Mouse (Mus musculus): ENCODE results near the gene Sh3pxd2a. TPM values are rescaled to one million over a fixed set of nuclear protein-coding genes. Genes with fewer than 3 reads are reported as not detected.

The Sh3pxd2a gene
- polyA plus RNA-seq, 1 experiment from 2014 or later: 0.65 TPM

DNA sequence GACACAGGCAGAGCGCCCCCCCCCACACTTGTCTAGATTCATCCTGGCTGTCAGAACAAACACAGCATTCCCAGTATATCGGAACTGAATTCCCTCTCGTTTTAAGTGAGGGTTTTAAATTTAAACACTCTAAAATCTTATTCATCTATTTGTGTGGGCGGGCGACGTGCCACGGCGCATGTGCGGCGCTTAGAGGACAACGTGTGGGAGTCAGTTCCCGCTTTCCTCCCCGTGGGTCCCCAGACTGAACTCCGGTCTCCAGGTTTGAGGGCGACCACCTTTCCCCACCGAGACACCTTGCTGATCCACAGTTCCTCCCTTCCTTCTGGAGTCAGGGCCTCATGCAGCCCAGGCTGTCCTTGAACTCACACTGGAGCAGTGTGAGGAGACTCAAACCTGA is 104.2 kb downstream of the Sh3pxd2a start:
- Histone ChIP-seq H3K4me1 (ENCODE audit: control insufficient read depth, low read depth, low read length) (peaks cover 10% of the 10 kb centered on the region), H3K4me2 (ENCODE audit: low read depth, low read length) (no peak overlapping the region), H3K27ac (ENCODE audit: low read length) (no peak overlapping the region), H3K4me3 (ENCODE audit: low read depth, low read length) (no peak overlapping the region), H3K27me3 (ENCODE audit: control insufficient read depth, insufficient read depth, low read depth, low read length) (no peaks in the 10 kb centered on the region), H3K36me3 (ENCODE audit: control insufficient read depth, insufficient read depth) (no peaks in the 10 kb centered on the region), H3K9ac (ENCODE audit: low read depth, low read length) (no peak overlapping the region), H3K9me3 (replicated peaks; ENCODE audit: control insufficient read depth, low read length) (no peaks in the 10 kb centered on the region)
- 89% methylated on average over 16 of the region's 16 CpGs for WGBS (ENCODE audit: insufficient replicate concordance)
- no peak for ATAC-seq (ENCODE audit: low read depth)

DNA sequence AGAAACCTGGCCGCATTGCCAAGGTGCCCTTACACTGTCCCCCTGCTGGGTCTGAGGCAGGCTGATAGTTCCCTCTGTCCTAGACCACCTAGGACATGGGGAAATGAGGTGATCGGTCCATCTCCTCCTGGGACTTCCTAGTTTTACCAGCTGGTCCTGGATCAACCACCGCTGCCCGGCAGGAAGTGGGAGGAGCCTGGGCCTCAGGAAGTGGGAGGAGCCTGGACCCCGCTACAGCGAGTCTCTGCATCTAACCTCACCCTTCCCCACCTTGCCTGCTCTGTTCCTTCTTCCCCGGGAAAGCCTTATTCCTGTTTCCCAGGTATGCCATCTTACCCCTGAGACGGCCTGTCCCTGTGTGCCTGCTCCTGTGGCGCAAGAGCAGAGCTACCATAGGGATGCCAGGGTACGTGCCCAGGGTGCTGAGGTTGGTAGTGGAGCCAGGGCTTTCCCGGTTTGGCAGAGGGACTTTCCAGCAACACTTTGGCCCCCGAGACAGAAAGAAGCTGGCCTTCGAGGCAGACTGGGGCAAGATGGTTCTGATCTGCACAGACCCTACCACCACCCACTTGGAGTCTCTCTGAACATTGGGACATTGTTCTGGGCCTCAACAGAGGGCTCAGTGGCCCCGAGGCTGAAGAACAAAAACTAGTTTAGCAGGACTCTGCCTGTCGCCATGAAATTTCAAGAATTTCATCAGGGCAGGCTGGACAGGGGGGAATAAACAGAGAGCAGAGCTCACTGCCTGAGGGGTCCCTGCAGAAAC is 104.9 kb downstream of the Sh3pxd2a start:
- no peak; the same call in 1 of the 2 replicates for ATAC-seq (ENCODE audit: low read depth)
- Histone ChIP-seq H3K9ac (ENCODE audit: low read depth, low read length) (0 out of 2 replicates have a peak overlapping the region, but pooled peaks have one; percentile 36), H3K36me3 (ENCODE audit: control insufficient read depth, insufficient read depth) (no peaks in the 10 kb centered on the region)

DNA sequence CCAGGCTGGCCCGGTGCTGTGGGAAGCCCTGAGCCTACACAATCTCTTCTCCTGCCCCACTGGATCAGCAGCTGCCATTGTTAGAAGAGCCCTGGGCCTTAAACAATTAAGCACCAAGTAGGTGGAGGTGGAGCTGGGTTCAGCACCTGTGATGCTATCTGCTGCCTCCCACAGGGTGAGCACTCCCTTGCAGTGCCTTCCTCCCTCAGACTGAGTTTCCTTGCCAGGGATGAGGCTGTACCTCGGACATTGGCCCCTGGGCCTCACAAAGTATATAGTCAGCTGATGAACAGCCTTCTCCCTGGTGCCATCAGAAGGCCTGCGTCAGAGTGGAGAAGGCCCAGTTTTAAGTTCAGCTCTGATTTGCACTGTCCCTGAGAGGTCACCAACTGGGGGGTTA is 106.9 kb downstream of the Sh3pxd2a start:
- H3K4me1 ChIP-seq (ENCODE audit: control insufficient read depth, low read depth, low read length): peaks cover 10% of the 10 kb centered on the region
- no peak overlapping the region for H3K27ac ChIP-seq (ENCODE audit: low read length)

More for the DNA sequence above, 104.9 kb downstream of the Sh3pxd2a start:
- Histone ChIP-seq H3K4me3 (ENCODE audit: low read depth, low read length) (peak overlapping the region; percentile 37), H3K9me3 (replicated peaks; ENCODE audit: control insufficient read depth, low read length) (no peaks in the 10 kb centered on the region), H3K27ac (ENCODE audit: low read length) (no peak overlapping the region), H3K27me3 (ENCODE audit: control insufficient read depth, insufficient read depth, low read depth, low read length) (no peaks in the 10 kb centered on the region), H3K4me2 (ENCODE audit: low read depth, low read length) (peak overlapping the region; percentile 42), H3K4me1 (ENCODE audit: control insufficient read depth, low read depth, low read length) (peaks cover 10% of the 10 kb centered on the region)
- WGBS (ENCODE audit: insufficient replicate concordance): 29% methylated on average over 15 of the region's 15 CpGs

DNA sequence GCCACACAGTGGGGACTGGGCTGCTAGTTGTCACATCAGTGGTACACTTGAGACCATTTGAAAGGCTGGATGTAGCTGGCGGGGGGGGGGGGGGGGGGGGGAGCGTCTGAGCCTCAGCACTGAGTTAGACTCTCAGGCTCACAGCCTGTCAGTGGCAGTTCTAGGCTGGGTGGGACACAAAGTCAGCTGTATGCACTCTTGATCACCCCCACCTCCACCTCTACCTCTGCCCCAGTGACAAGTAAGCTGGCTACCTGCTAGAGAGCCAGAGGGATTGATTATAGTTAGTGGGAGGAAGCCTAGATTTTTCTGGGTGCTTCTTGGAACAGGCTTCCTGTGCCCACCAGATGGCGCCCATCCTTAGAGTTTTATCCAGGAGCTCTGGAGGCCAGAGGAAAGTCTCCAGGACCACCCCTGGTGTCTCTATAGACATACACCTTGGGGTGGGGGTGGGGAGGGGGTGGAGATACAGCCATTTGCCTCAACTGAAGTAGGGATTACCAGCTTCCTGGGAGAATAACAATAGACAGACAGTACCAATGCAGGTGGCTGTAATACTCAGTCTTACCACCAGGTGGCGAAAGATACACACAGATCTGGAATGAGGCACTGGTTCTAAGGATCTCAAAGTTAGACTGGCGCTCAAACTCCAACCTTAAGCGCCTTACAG is 107.9 kb downstream of the Sh3pxd2a start:
- H3K27ac ChIP-seq (ENCODE audit: low read length): no peak overlapping the region
- H3K9ac ChIP-seq (ENCODE audit: low read depth, low read length): no peak overlapping the region
- H3K4me3 ChIP-seq (ENCODE audit: low read depth, low read length): no peak overlapping the region
- ATAC-seq (ENCODE audit: low read depth): peak; percentile 41; the same call in 1 of the 2 replicates
- H3K27me3 ChIP-seq (ENCODE audit: control insufficient read depth, insufficient read depth, low read depth, low read length): no peaks in the 10 kb centered on the region
- H3K4me1 ChIP-seq (ENCODE audit: control insufficient read depth, low read depth, low read length): peaks cover 10% of the 10 kb centered on the region
- 11% methylated on average over 4 of the region's 6 CpGs for WGBS (ENCODE audit: insufficient replicate concordance)
- no peaks in the 10 kb centered on the region for H3K36me3 ChIP-seq (ENCODE audit: control insufficient read depth, insufficient read depth)
- no peak overlapping the region for H3K4me2 ChIP-seq (ENCODE audit: low read depth, low read length)
- H3K9me3 ChIP-seq (replicated peaks; ENCODE audit: control insufficient read depth, low read length): no peaks in the 10 kb centered on the region

More for the DNA sequence above, 106.9 kb downstream of the Sh3pxd2a start:
- WGBS (ENCODE audit: insufficient replicate concordance): 76% methylated on average over 3 of the region's 3 CpGs
- Histone ChIP-seq H3K27me3 (ENCODE audit: control insufficient read depth, insufficient read depth, low read depth, low read length) (no peaks in the 10 kb centered on the region), H3K4me3 (ENCODE audit: low read depth, low read length) (no peak overlapping the region), H3K9me3 (replicated peaks; ENCODE audit: control insufficient read depth, low read length) (no peaks in the 10 kb centered on the region), H3K36me3 (ENCODE audit: control insufficient read depth, insufficient read depth) (no peaks in the 10 kb centered on the region), H3K4me2 (ENCODE audit: low read depth, low read length) (no peak overlapping the region), H3K9ac (ENCODE audit: low read depth, low read length) (no peak overlapping the region)
- ATAC-seq (ENCODE audit: low read depth): no peak

DNA sequence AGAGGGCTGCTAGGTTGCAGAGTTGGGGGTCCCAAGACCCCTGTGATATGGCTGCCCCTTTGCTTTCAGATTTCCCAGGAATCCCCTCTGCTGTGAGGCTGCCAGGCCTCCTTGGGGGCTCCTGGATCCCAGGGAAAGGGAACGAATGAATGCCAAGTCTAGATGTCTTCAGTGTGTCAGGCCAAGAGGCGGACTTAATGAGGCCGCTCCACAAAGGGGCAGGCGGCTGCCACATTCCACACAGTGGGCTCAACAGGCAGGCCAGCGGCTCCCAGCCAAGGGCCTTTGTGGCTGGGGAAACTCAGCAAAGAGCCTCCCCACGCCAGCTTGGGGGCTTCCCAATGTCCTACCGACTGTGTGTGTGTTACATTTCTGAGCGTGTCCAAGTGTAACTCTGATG is 109.7 kb downstream of the Sh3pxd2a start:
- H3K27ac ChIP-seq (ENCODE audit: low read length): no peak overlapping the region
- no peak overlapping the region for H3K4me3 ChIP-seq (ENCODE audit: low read depth, low read length)
- H3K9ac ChIP-seq (ENCODE audit: low read depth, low read length): no peak overlapping the region
- peaks cover 9% of the 10 kb centered on the region for H3K4me1 ChIP-seq (ENCODE audit: control insufficient read depth, low read depth, low read length)
- no peak overlapping the region for H3K4me2 ChIP-seq (ENCODE audit: low read depth, low read length)
- WGBS (ENCODE audit: insufficient replicate concordance): 76% methylated on average over 8 of the region's 8 CpGs
- no peaks in the 10 kb centered on the region for H3K9me3 ChIP-seq (replicated peaks; ENCODE audit: control insufficient read depth, low read length)
- ATAC-seq (ENCODE audit: low read depth): no peak
- H3K27me3 ChIP-seq (ENCODE audit: control insufficient read depth, insufficient read depth, low read depth, low read length): no peaks in the 10 kb centered on the region
- no peaks in the 10 kb centered on the region for H3K36me3 ChIP-seq (ENCODE audit: control insufficient read depth, insufficient read depth)

DNA sequence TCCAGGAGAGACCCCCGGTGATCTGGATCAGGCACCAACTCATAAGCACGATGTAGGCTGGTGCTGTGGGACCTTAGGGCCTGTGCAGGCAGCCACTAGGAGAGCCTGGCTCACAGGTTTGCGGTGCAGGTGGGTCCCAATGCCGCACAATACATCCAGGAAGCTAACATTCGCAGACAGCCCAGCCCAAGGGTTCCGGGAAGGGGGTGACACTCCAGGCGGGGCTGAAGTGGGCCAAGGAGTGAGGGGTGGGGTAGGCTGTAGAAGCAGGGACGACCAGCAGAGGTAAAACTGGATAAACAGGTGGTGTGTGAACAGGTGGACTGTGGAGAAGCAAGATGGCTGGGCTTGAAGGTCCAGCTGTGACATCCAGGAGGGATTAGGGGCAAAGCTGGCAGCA is 115.2 kb downstream of the Sh3pxd2a start:
- ATAC-seq (ENCODE audit: low read depth): no peak

DNA sequence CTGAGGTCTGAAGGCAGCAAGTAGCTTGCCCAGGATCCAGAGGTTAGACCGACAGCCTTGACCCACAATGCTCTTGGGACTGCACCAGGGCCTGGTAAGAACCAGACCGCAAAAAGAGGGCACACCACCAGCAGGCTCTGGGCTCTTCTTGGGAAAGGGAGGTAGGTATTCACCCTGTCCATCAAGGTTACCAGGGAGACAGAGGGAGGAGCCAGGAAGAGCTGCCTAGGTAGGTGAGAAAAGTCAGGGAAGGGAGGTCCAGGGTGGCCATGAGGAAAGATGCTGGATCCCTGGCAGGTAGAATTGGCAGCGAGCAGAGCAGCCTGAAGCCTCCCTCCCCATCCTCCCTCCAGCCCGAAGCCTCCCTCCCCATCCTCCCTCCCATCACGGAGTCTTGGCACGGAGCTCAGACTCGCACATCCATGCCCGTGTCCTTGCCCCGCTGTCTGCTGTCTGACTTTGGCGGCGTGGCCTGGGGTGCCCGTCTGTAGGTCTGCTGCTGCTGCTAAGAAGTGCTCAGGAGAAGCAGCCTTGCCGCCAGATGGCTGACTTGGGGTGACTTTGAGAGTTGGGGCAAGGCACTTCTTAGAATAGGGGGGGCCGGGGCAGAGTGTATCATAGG is 115.7 kb downstream of the Sh3pxd2a start:
- no peak overlapping the region for H3K4me2 ChIP-seq (ENCODE audit: low read depth, low read length)
- peaks cover 5% of the 10 kb centered on the region for H3K4me1 ChIP-seq (ENCODE audit: control insufficient read depth, low read depth, low read length)
- H3K27me3 ChIP-seq (ENCODE audit: control insufficient read depth, insufficient read depth, low read depth, low read length): peaks cover 14% of the 10 kb centered on the region
- ATAC-seq (ENCODE audit: low read depth): no peak
- no peak overlapping the region for H3K9ac ChIP-seq (ENCODE audit: low read depth, low read length)
- WGBS (ENCODE audit: insufficient replicate concordance): 83% methylated on average over 14 of the region's 14 CpGs
- no peak overlapping the region for H3K4me3 ChIP-seq (ENCODE audit: low read depth, low read length)
- H3K36me3 ChIP-seq (ENCODE audit: control insufficient read depth, insufficient read depth): no peaks in the 10 kb centered on the region
- no peak overlapping the region for H3K27ac ChIP-seq (ENCODE audit: low read length)
- no peaks in the 10 kb centered on the region for H3K9me3 ChIP-seq (replicated peaks; ENCODE audit: control insufficient read depth, low read length)

More for the DNA sequence above, 115.2 kb downstream of the Sh3pxd2a start:
- Histone ChIP-seq H3K9ac (ENCODE audit: low read depth, low read length) (no peak overlapping the region), H3K36me3 (ENCODE audit: control insufficient read depth, insufficient read depth) (no peaks in the 10 kb centered on the region), H3K4me1 (ENCODE audit: control insufficient read depth, low read depth, low read length) (peaks cover 5% of the 10 kb centered on the region), H3K4me3 (ENCODE audit: low read depth, low read length) (no peak overlapping the region), H3K27ac (ENCODE audit: low read length) (no peak overlapping the region), H3K9me3 (replicated peaks; ENCODE audit: control insufficient read depth, low read length) (no peaks in the 10 kb centered on the region), H3K27me3 (ENCODE audit: control insufficient read depth, insufficient read depth, low read depth, low read length) (peaks cover 8% of the 10 kb centered on the region), H3K4me2 (ENCODE audit: low read depth, low read length) (no peak overlapping the region)
- WGBS (ENCODE audit: insufficient replicate concordance): 61% methylated on average over 8 of the region's 8 CpGs

DNA sequence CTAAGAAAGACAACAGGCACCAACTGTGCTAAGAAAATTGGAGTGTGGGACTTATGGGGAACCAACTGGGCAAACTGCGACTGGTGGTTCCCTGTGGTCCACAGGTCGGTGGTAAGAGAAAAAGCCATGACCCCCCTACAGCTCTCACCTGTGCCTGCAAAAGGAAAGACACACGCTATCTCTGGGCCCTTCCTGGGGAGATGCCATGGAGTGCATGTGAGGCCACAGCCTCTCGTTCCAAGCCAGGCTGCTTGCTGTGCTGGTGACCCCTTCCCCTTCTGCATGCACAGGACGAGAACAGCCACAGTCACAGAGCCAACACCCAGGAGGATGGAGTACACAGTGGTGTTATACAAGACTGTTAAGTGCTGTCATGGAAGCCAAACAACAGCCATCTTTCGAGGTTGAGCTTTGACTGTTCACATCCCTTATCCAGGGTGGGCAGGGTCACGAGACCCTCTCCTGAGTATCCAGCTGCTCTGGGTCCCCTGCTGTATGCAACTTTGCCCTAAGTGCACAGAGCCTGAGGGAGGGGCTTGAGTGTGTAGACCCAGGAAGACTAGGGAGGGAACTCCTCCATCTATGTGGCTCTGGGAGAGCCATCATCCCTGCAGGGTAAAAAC is 117.1 kb downstream of the Sh3pxd2a start:
- WGBS (ENCODE audit: insufficient replicate concordance): 64% methylated on average over 7 of the region's 7 CpGs
- H3K9me3 ChIP-seq (replicated peaks; ENCODE audit: control insufficient read depth, low read length): no peaks in the 10 kb centered on the region
- H3K4me1 ChIP-seq (ENCODE audit: control insufficient read depth, low read depth, low read length): peaks cover 5% of the 10 kb centered on the region
- H3K27ac ChIP-seq (ENCODE audit: low read length): no peak overlapping the region
- no peak overlapping the region for H3K4me2 ChIP-seq (ENCODE audit: low read depth, low read length)
- no peak for ATAC-seq (ENCODE audit: low read depth)
- H3K27me3 ChIP-seq (ENCODE audit: control insufficient read depth, insufficient read depth, low read depth, low read length): peaks cover 27% of the 10 kb centered on the region
- no peaks in the 10 kb centered on the region for H3K36me3 ChIP-seq (ENCODE audit: control insufficient read depth, insufficient read depth)
- H3K4me3 ChIP-seq (ENCODE audit: low read depth, low read length): no peak overlapping the region
- H3K9ac ChIP-seq (ENCODE audit: low read depth, low read length): no peak overlapping the region

Data from liver, embryonic 16.5 days (tissue).